Mouse (Mus musculus): ENCODE measurements at regions not wholly inside any gene's neighbourhood (a gene's known extent, or its start where the extent isn't known, plus 50 kb on each side); places are given as distances from the start of the nearest gene placed in this dataset.

DNA sequence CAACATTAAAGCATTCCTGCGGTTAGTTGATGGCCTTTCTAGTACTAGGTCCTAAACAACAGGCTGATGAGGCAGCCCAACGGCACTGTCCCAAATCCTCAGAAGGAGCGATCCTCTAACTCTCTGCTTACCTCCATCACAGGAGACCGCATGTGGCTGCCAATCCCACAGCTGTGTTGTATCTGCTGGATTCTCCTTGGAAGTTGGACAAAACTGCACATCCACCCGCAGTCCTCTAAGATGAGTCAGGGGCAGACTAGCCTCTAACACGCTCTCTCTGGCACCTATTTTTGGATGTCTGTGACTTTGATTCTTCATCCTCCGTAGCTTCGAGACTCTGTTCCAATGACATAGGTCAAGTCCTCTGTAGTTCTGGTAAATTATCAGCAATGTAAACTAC lies 432.5 kb downstream of the Fgf9 start:
- no peak for DNase-seq (ENCODE audit: low spot score in 2 of 2)

DNA sequence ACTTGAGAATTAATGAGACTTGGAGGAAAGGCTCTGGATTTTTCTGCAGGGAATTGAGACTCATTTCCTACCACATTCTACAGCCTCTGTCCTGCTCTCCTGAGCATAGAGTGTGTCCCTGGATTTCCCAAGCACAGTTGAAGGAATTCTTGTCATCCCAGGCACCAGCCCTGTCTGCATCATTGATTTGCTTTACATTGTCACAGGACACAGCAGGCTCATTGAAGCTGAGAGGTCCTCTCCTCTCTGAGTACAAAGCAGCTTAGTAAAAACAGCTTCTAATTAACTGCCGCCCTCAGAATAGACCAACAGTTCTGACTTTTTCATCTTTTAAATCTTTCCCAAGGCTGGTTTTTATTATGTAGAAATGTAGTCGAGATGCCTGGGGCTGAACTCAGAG lies 429.7 kb downstream of the Fgf9 start:
- no peak for DNase-seq (ENCODE audit: low spot score in 2 of 2)

DNA sequence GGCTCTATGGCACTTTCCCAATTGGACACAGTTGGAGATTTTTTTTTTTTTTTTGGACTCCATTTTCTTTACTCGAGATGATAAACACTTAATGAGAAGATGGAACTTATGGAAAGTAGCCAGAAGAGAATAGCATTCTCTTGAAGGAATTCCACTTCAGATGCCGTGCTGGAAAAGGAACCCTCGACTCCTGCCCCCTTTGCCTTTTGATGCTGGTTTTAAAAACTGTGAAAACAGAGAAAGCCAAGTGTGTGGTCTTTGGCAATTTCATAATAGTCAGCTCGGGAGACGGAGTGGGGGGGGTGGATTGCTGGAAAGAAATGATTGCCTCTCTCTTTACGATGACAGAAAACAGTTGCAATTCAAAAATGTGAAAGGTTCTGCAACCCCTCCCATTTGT lies 429.2 kb downstream of the Fgf9 start:
- no peak for DNase-seq (ENCODE audit: low spot score in 2 of 2)

DNA sequence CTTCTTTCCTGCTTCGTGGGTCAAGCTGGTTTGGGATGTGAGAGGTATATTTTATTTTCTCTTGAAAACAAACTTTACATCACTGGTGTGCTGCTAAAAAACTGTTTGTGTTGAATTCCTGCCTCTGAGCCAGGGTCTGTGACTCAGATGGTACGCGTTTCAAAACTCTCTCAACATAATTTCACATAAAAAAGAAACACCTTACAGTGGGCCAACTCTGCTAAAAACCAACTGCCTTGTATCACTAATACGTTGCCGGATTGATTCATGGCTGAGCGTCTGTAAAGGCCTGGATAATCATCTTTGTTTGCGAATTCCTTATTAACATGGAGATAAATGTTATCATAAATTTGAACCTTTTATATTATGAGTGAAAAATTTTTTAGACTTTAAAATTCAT lies 428.7 kb downstream of the Fgf9 start:
- DNase-seq (ENCODE audit: low spot score in 2 of 2): no peak

DNA sequence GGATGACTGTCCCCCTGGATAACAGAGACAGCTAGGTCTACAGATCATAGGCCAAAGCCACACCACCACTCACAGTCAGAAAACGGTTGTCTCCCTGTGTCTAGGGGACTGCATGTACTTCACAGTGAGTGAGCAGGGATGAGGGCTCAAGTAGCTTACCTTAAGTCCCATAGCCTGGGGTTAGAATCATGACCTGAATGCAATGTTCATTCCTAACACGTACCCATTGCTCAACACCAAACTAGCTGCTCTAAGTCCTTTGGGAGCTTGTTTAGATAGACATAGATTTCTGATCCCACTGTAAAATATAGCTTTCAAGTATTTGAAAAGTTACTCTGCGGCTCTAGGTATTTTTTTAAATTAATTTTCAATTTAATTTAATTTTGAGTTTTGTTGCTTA lies 426.6 kb downstream of the Fgf9 start:
- no peak for DNase-seq (ENCODE audit: low spot score in 2 of 2)

DNA sequence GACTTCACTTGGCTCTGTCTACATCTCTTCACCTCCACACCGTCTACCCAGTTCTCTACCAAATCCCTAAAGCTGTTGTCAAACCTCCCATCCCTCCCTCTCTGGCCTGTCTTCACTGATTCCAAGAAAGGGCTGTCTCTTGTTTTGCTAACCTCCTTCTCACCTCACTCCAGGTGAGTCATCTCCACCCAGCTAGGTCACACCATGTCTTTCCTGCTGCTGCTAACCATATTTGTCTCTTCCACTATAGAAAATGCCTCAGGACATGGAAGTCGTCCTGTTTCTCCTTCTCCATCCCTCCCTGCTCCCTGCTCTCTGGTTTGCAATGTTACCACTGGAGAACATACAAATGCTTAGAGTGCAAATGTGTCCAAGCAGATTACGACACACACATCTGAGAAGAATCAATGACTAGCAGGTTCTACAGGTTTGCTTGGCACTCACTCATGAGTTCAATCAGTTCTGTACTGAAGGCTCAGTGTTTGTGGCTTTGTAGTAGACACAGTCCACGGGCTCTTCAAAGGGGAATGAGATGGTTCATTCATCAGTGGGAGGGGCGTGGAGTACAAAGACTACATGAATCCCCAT lies 424.1 kb downstream of the Fgf9 start:
- DNase-seq (ENCODE audit: low spot score in 2 of 2): no peak

DNA sequence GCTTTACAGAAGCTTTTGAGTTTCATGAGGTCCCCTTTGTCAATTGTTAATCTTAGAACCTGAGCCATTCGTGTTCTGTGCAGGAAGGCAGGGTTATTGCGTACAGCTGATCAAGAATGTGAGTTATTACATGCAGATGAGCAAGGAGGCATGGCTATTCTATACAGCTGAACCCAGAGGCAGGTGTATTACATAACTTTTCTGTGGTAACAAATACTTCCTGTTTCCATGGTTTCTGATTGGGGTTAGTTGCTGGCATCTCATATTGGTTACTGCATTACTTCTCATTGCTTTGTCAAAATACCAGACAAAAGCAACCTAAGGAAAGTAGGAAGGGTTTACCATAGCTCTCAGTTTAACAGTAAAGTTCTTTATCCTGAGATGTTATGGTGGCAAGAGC lies 421.8 kb downstream of the Fgf9 start:
- no peak for DNase-seq (ENCODE audit: low spot score in 2 of 2)

DNA sequence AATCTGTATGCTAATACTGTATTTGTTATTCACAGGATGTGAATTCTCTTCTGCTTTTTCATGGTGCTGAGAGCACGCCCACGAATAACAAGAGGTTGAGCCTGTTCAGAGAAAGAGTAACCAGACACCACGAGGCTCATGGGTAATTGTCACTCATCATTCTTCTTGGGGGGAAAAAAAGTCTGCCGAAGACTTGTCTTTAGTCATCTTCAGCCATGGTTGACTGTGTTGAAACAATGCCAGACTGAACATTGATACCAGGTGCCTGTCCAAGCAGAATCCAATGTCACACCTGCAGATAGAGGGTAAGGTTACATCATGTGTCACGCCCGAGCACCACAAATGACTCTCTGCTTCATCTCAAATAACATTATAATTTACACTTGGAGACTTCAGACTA lies 418.5 kb downstream of the Fgf9 start:
- no peak for DNase-seq (ENCODE audit: low spot score in 2 of 2)

DNA sequence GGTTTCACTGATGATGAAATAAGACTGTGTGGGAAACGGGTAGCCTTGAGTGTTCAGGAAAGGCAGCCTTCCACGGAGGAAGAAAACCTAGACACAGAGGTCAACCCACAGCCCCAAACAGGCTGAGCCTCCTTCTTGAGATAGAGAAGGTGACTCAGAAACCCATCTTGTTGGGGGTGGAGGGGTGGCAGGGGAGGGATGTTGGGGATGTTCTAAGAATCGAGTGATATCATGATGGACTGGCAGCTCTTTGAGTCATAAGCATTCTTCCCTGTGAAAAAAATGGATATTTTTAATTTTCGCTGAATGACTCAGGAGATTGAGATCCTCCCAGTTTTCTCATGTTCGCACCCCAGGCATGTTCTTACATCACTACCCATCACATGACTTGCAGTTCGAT lies 417.5 kb downstream of the Fgf9 start:
- no peak for DNase-seq (ENCODE audit: low spot score in 2 of 2)

DNA sequence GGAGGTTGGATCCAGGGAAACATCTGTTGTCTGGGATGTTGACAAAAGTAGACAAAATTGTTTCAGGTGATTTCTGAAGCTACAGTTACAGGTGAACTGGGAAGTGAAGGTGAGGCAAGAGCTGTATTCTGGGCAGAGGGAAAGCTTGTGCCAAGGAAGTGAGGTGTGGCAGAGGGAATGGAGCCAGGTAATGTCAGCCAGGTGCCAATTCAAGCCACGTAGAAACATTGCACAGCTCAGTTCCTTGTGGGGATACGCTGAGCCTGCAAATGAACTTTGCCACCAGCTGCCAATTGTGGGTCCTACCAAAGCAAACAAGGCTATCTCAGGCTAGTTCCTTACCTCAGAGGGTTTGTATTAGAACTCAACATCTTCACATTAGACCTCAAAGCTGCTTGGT lies 410.1 kb downstream of the Fgf9 start:
- no peak for DNase-seq (ENCODE audit: low spot score in 2 of 2)

DNA sequence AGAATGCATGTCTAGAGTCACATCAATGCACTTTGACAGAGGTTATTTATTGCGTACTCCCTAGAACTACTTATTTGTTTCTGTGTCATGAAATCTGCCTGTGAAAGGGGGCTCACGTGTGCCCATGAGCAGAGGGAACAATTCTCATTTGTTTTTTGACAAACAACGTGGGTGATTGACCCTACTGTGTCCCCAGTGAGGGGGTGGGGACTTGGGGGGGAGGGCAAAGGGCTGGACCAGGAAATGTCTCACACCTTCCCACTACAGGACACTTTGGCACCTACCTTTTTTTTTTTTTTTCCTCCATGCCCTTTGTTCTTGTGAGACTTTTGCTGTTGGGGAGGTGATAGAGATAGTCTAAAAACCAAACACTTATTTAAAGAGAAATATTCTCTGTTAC lies 400.3 kb downstream of the Fgf9 start:
- no peak for DNase-seq (ENCODE audit: low spot score in 2 of 2)

DNA sequence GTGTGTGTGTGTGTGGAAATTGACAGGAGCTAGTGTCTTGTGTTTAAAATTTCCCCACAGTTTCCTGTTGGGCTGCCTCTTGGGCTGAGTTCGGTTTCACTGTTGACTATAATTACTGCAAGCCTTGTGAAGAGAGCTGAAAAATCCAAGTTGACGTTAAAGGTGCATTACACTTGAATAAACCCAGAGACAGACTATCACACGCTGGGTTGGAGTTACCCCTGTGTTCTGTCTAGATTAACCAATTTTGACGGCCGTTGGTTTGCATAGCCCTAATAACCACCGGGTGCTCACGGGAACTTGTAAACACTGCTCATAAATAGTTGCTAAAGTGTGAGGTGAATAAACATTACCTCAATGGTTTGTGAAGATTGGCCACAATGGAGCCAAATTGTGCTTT lies 398.1 kb downstream of the Fgf9 start:
- no peak for DNase-seq (ENCODE audit: low spot score in 2 of 2)

DNA sequence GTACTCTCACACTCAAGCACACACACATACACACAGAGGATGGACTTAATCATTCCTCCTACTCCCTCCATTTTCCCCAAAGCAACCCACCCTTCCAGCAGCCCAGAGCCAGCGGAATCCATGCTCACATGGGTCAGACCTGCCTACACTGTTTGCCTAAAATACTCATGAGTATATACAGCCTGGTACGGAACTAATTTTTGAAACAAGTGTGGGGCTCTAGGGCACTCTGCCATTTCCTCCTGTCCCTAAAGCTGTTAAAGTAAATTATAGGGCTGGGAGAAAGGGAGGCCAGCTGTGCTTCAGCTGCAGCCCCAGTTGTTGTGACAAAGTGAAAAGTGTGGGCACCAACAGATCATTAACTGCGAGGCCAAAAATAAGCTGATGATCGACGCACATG lies 397.5 kb downstream of the Fgf9 start:
- DNase-seq (ENCODE audit: low spot score in 2 of 2): peak in 1 of 2 experiments; percentile 22

DNA sequence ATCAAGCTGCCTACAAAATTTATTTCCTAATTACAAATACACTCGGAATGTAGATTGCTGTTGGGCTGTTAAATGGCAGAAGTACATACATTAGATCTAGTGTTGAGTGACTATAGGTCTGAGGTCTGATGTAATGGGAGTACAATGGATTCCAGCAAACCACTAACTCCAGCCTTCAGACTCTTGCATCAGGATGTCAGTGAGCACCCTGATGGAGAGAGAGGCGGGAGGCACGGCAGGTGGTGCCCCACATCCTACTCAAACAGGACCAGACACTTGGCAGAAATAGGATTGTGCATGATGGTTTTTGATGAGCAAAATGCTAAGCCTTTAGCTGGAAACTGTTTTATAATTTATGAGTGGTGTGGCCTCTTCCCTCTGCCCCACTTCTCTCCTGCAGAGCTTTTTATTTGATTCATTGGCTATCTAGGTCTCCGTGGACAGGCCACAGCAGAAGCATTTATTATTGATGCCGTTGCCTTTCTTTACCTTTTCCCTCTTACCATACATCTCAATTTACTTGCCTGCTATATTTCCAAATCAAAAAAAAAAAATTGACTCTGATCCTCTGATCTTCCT lies 376.5 kb downstream of the Fgf9 start:
- no peak for DNase-seq (ENCODE audit: low spot score in 2 of 2)

DNA sequence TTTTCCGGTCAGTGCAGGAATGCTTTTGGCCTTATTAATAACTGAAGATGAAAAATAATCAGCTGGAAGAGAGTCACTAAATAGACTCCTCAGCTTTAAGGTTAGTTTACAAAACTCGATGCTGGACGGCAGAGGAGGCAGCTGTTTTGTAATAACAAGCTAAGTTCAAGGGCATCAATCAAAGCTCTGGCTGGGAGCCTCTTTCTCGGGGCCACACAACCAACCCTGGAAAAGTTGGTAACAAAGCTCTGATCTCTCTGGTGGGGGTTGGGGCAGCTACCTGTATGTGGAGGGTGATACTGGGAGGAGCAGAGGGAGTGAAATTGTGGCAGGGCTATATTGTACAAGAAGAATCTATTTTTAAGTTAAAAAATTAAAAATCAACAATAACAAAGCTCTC lies 374.1 kb downstream of the Fgf9 start:
- DNase-seq (ENCODE audit: low spot score in 2 of 2): no peak

DNA sequence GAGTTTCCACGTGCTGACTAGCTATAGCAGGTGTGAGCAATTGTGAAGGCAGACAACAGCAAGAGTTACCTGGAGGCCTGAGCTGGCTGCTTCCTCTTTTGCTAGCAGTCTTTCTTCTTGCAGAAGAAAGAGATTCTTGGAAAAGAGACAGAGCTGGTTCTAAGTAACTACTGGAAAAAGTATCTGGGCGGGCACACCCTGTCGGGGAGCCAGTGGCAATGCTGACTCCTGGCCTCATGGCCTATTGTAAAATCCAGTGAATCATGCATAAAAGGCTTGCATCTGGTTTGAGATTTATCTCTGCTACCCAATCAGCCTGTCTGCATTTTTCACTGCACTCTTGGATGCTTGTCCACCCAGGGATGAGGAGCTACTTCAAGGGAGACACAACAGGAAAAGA lies 372.2 kb downstream of the Fgf9 start:
- no peak for DNase-seq (ENCODE audit: low spot score in 2 of 2)

DNA sequence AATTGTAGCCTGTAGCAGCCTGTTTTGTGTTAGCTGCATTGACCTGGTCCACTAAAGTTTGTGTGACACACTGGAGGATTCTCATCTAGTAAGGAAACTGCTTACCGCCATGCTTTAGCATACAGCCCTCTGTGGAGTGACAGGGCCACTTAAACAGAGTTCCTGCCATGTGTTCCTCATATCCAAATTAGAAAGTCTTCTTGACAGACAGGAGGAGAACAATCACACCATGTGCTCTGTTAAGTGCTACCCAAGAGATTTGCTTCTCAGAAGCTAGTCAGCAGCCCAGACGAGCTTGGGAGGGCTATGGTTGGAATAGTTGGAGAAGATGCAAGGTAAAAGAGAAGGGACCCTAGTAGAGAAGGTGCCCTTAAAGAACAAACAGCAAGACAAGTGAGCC lies 369.6 kb downstream of the Fgf9 start:
- DNase-seq (ENCODE audit: low spot score in 2 of 2): no peak

DNA sequence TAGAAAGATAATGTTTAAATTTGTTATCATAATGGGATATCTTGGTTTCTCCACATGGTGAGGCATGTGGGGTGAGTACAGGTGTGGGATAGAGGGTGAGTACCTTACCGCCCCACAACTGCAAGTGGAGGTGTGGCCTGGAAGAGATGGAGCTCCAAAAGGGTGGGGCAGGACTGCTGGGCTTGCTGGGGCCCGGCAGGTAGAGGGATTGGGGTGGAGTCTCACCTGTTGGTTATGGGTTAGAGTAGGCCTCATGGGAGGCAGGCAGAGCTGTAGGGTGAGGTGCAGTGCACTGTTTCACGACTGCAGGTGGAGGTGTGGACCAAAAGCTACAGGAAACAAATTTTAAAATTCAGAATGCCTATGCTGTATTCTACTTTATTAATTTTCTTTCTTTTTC lies 365.7 kb downstream of the Fgf9 start:
- DNase-seq (ENCODE audit: low spot score in 2 of 2): no peak

DNA sequence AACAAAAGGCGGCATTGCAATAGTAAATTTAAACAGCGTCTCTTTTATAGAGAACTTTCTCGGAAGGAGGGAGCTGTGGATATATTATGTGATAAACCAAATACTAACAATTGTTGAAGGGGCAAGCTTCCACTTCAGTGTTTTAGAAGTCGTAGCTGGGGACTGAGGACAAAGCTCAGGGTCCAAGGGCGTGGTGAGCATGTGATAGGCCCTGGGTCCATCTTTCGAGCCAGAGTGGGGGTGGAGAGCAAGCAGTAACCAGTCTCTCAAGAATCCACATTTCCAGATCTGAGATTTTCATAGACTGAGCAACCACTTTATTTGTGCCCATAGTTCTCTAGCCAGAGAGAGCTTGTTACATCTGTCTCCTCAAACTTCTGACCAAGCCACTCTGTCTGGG lies 356.1 kb downstream of the Fgf9 start:
- DNase-seq (ENCODE audit: low spot score in 2 of 2): no peak

DNA sequence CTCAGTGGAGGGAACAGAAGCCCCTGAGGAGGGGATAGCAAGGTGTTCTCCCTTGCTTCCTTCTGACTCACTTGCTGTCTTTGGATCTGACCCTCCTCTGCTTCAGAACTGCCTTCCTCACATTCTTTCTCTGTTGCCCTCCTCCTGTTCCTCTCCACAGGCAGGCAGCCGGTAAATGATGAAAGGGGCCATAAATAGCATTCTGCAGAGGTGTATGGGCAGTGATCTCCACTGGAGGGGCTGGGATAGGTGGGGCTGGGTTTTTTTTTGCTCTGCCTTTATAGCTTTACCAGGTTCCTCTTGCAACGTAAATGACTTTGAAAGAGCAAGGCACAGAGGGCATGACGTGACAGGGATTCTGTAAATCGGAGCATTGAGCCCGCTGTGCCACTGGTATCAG lies 351.6 kb downstream of the Fgf9 start:
- no peak for DNase-seq (ENCODE audit: low spot score in 2 of 2)

DNA sequence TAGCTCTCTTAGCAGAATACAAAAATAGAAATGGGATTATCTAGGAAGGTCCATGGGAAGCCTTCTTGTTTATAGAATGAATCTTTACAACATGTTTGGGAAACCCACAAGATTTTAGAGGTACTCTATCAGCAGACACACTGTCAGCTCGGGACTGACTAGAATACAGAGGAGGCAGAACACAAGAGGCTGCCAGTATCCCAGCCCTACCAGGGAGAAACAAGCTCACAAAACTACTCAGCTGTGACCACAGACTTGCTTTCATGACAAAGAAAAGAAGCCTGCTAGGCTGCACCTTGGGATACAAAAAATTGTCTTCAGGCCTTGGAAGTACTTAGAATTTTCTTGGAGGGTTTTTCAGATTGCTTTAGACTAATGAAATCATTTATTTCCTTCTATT lies 347.2 kb downstream of the Fgf9 start:
- DNase-seq (ENCODE audit: low spot score in 2 of 2): no peak

DNA sequence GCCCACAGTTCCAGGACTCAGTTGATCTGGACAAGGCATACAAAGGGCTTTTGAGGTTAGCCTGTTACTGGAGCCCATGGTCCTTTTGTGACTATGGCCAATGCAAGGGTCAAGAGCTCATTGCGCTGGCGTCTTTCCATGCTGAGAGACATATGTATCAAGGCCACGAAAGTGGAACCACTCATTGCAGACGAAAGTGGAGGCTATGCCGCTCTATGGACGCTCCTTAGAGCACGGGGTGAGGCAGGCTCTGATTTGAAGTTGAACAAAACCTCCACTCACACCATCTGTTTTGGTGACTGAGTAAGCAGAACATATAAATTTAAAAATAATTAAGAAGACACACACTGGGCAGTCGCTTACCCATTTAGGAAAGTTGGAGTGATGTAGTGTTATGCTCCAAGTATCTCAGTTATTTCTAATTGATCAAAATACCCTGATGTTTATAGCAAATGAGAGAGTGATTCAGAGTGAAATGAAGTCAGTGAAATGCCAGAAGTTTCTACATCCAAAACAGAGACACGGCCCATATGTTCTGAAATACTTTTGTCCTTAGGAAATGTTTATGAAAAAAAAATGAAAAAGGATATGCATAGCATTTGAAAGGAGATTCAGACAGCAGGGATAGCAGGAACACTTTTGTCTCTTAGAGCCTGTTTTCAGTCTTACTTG lies 321.8 kb downstream of the Fgf9 start:
- DNase-seq (ENCODE audit: low spot score in 2 of 2): peak in 1 of 2 experiments; percentile 2

DNA sequence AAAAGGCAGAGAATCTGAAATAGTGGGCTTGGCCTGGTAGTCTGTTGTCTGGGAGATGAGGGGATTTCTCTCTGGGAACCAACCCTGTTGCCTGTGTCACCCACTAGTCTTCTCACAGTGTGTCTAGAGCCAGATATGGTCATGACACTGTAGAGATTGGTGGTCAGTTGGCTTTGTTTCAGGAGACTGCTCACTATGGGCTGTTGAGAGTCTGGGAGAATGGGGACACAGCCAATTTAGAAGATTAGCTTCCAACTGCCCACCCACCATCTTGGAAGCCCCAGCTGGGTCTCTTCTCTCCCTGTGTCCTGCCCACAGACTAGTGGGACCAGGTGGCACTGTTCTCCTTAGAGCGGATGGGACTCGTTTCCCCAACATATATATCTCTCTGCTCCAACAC lies 320.4 kb downstream of the Fgf9 start:
- DNase-seq (ENCODE audit: low spot score in 2 of 2): peak in 1 of 2 experiments; percentile 10

Data from left cerebral cortex, adult 9 months (tissue).